Mouse (Mus musculus): ENCODE results near the gene Plekho1.

- TF ChIP-seq CTCF (IDR thresholded peaks at IDR 0.05; ENCODE audit: low read depth, low read length): no peak
- no peak for TF ChIP-seq POLR2A (IDR thresholded peaks at IDR 0.05; ENCODE audit: borderline replicate concordance, low read depth, low read length)
Observed at GRCm38 (mm10) chr3:95999308-96000079, 3.7 kb upstream of the Plekho1 start.

Measured in bone marrow macrophage, adult 2 months (primary cell).